Mouse (Mus musculus) gastrocnemius, postnatal 4 days (tissue): ENCODE measurements around the gene Hibch. TPM values are rescaled to one million over a fixed set of nuclear protein-coding genes. Genes with fewer than 3 reads are reported as not detected.

Source experiments
- total RNA-seq, 2 experiments: library from RNA; stranded (reverse); gene quantifications; 2 replicates each; pipeline ENCODE4 v1.2.3; 2021

Hibch gene
- total RNA-seq, 2 experiments from 2014 or later, result 25.1 to 25.3 TPM

Other genes starting within 250 kb of the Hibch start
- gene Nemp2, start 214.2 kb upstream of the Hibch start, total RNA-seq, result 1 to 10 TPM; 4.2 to 5.8 TPM
- 1 to 10 TPM; 6.2 to 7.6 TPM for gene Mfsd6, start 117.5 kb upstream of the Hibch start, total RNA-seq
- gene Inpp1, start 27.2 kb upstream of the Hibch start, total RNA-seq, result 10 to 100 TPM; 12.3 to 12.6 TPM
- gene 1700019D03Rik, start 175.2 kb downstream of the Hibch start, total RNA-seq, result 1 to 10 TPM; 1.7 to 2.5 TPM
- gene Mstn, start 216.7 kb downstream of the Hibch start, total RNA-seq, result 10 to 100 TPM; 68.6 to 81.2 TPM